ENCODE assay signal across 16 mouse cellular contexts in genomic region chr15:84685417-84685816, GRCm38 (mm10). TPM values are rescaled to one million over a fixed set of nuclear protein-coding genes. Genes with fewer than 3 reads are reported as not detected.
DNase-seq lines count a peak whose midpoint lies in the region; ATAC-seq and TF ChIP-seq lines count a peak whose summit lies in the region.
"Had no signal": no experiment of that assay in that cellular context is flagged by ENCODE, and none has a peak within 500 bp of the region (broad histone marks: within the 10 kb centered on the region; RNA-seq: fewer than 3 reads in every experiment).

No protein-coding gene starts in this region.

- H3K27ac ChIP-seq in lung, postnatal 0 days (ENCODE audit: low read length), result no peak overlapping the region
- H3K27ac ChIP-seq in forebrain, embryonic 14.5 days (ENCODE audit: low read depth, low read length), result no peak overlapping the region
- H3K27ac ChIP-seq: hindbrain, embryonic 13.5 days had no signal

- no peak for ATAC-seq in lung, postnatal 0 days
- peak; percentile 84 for ATAC-seq in megakaryocyte, adult 5-6 weeks (ENCODE audit: poor library complexity, severe bottlenecking)
- ATAC-seq in forebrain, embryonic 14.5 days, result no peak
- ATAC-seq: Patski had no signal

- H3K36me3 ChIP-seq in lung, postnatal 0 days (ENCODE audit: insufficient read depth, low read length), result no peaks in the 10 kb centered on the region
- H3K36me3 ChIP-seq in forebrain, embryonic 14.5 days (ENCODE audit: control insufficient read depth, insufficient read depth, low read length), result no peaks in the 10 kb centered on the region

- no peak overlapping the region for H3K4me2 ChIP-seq in lung, postnatal 0 days (replicated peaks; ENCODE audit: low read depth, low read length)
- no peak overlapping the region for H3K4me2 ChIP-seq in forebrain, embryonic 14.5 days (ENCODE audit: low read length)
- H3K4me2 ChIP-seq: hindbrain, embryonic 13.5 days; lung, embryonic 14.5 days had no signal

- intact Hi-C loops in heart, postnatal 14 days (cut with DNase I), result no loop called here

- no peak overlapping the region for H3K9ac ChIP-seq in lung, postnatal 0 days (replicated peaks; ENCODE audit: low read depth)
- no peak overlapping the region for H3K9ac ChIP-seq in forebrain, embryonic 14.5 days (ENCODE audit: low read length)
- H3K9ac ChIP-seq: hindbrain, embryonic 13.5 days; lung, embryonic 14.5 days had no signal

- peak; percentile 98 for DNase-seq in heart, adult 11 months
- DNase-seq in heart, postnatal 14 days, result no peak
- DNase-seq in lung, postnatal 4 days, result peak; percentile 36 to 58
- DNase-seq in lung, postnatal 0 days (ENCODE audit: low spot score), result no peak
- DNase-seq in spleen, postnatal 4 days (ENCODE audit: low spot score in 2 of 2), result peak; percentile 68 to 75
- no peak for DNase-seq in cerebellum, adult 9-11 months
- DNase-seq in forebrain, embryonic 14.5 days (ENCODE audit: low spot score), result no peak
- DNase-seq: adrenal gland, postnatal 14 days; cerebellum, postnatal 25 days; gastrocnemius, postnatal 25 days; kidney, postnatal 36 days; lung, embryonic 14.5 days had no signal

- no peaks in the 10 kb centered on the region for H3K27me3 ChIP-seq in lung, postnatal 0 days (replicated peaks; ENCODE audit: insufficient read depth, low read length)
- H3K27me3 ChIP-seq in forebrain, embryonic 14.5 days (replicated peaks; ENCODE audit: control insufficient read depth, insufficient read depth, low read length), result no peaks in the 10 kb centered on the region; the same call in 1 of the 2 replicates
- H3K27me3 ChIP-seq: Patski had no signal

- H3K4me1 ChIP-seq in lung, postnatal 0 days (ENCODE audit: insufficient read depth, low read depth, low read length), result peaks cover 3% of the 10 kb centered on the region; the same call in 1 of the 2 replicates
- no peaks in the 10 kb centered on the region for H3K4me1 ChIP-seq in forebrain, embryonic 14.5 days (ENCODE audit: control insufficient read depth, insufficient read depth, low read length)

- no peak for TF ChIP-seq CTCF in lung, postnatal 0 days (IDR thresholded peaks at IDR 0.05)

- no peaks in the 10 kb centered on the region for H3K9me3 ChIP-seq in lung, postnatal 0 days (ENCODE audit: low read length)
- no peaks in the 10 kb centered on the region for H3K9me3 ChIP-seq in forebrain, embryonic 14.5 days (replicated peaks; ENCODE audit: control insufficient read depth, low read length)
- H3K9me3 ChIP-seq: hindbrain, embryonic 13.5 days had no signal

- 49% methylated on average over 3 of the region's 3 CpGs for WGBS in lung, postnatal 0 days
- 79% methylated on average over 3 of the region's 3 CpGs for WGBS in forebrain, embryonic 14.5 days

- TF ChIP-seq EP300 in lung, postnatal 0 days (IDR thresholded peaks at IDR 0.05), result no peak

- no peak overlapping the region for H3K4me3 ChIP-seq in lung, postnatal 0 days (ENCODE audit: low read depth, low read length)
- no peak overlapping the region for H3K4me3 ChIP-seq in forebrain, embryonic 14.5 days (ENCODE audit: low read depth, low read length)
- H3K4me3 ChIP-seq: hindbrain, embryonic 13.5 days; myocyte had no signal

RNA-seq across cellular contexts. Expression of gene Prr5, which starts 16.0 kb away (rescaled TPM):
- 1 to 10 TPM; 5.6 to 8.3 TPM for total RNA-seq in heart, postnatal 14 days (2021)
- 8.8 and 9.2 TPM in 2 replicates for polyA plus RNA-seq in lung, postnatal 0 days (2015; fragmentation: Nextera tagmentation; extraction: Ambion mirVana)
- 5.6 and 6.4 TPM in 2 replicates for total RNA-seq in megakaryocyte, adult 5-6 weeks (2015)
- total RNA-seq in megakaryocyte, adult 5-6 weeks (2017), result 4.4 and 5.4 TPM in 2 replicates
- 9.0 and 10.5 TPM in 2 replicates for polyA plus RNA-seq in forebrain, embryonic 14.5 days (2014; fragmentation: Nextera tagmentation; extraction: Ambion mirVana)

RNA-seq across cellular contexts. Expression of gene Arhgap8, which starts 34.4 kb away (rescaled TPM):
- 1 to 10 TPM in 1 of 2 experiments, under 1 TPM in 1; 0.86 to 2.6 TPM for total RNA-seq in heart, postnatal 14 days (2021)
- 15.9 and 19.4 TPM in 2 replicates for polyA plus RNA-seq in lung, postnatal 0 days (2015; fragmentation: Nextera tagmentation; extraction: Ambion mirVana)
- total RNA-seq in megakaryocyte, adult 5-6 weeks (2015), result not detected in 2 replicates
- not detected in 2 replicates for total RNA-seq in megakaryocyte, adult 5-6 weeks (2017)
- polyA plus RNA-seq in forebrain, embryonic 14.5 days (2014; fragmentation: Nextera tagmentation; extraction: Ambion mirVana), result 0.20 and 0.37 TPM in 2 replicates
- polyA plus RNA-seq: myocyte had no signal

Comparison
In these comparisons a context has a peak if more than half of its experiments do, and no peak if none do; other contexts are left out.
1. DNase-seq: peak in heart, adult 11 months (single experiment), lung, postnatal 4 days (2 of 2) and spleen, postnatal 4 days (2 of 2); none in heart, postnatal 14 days (0 of 2), lung, postnatal 0 days (single experiment), cerebellum, adult 9-11 months (single experiment) and forebrain, embryonic 14.5 days (single experiment).